Mouse (Mus musculus) liver, embryonic 14.5 days (tissue): ENCODE measurements around the gene Olfr373. TPM values are rescaled to one million over a fixed set of nuclear protein-coding genes. Genes with fewer than 3 reads are reported as not detected.
"Not testable (repeated sequence)": the region's sequence is repeated elsewhere in the genome, so short reads cannot be mapped to it uniquely, and the experiment has no call there.

Experiments
- ATAC-seq: fragments of 200-750 bp; cut with Nextera tagmentation; 2 replicates; pipeline ENCODE4 v1.8.0; 2017; ENCODE audit warnings: moderate number of reproducible peaks, mild to moderate bottlenecking, moderate library complexity; ENCODE audit not compliant: insufficient read depth
- DNase-seq, 3 experiments: peaks; one replicate each; pipeline ENCODE4 v3.0.0-alpha.2; 2012 to 2013; ENCODE audit warnings: low read depth in 3 of 3, low spot score in 3 of 3
- H3K27ac ChIP-seq: fragments of 300-500 bp; sonication (generic); 2 replicates; pipeline ENCODE4 v1.5.1; 2014; ENCODE audit warnings: moderate library complexity, mild to moderate bottlenecking, control low read depth, inconsistent platforms
- H3K27me3 ChIP-seq: fragments of 300-500 bp; sonication (generic); 2 replicates; pipeline ENCODE4 v1.6.1; 2014; ENCODE audit warnings: mild to moderate bottlenecking, low read length, moderate library complexity; ENCODE audit not compliant: control insufficient read depth, insufficient read depth
- H3K36me3 ChIP-seq: fragments of 300-500 bp; sonication (generic); replicated peaks from 2 replicates; pipeline ENCODE4 v1.6.1; 2014; ENCODE audit warnings: low read depth; ENCODE audit not compliant: control insufficient read depth, insufficient read depth
- H3K4me1 ChIP-seq, 2 experiments: fragments of 200-500 bp in 1 of 2; fragments of 300-500 bp in 1 of 2; sonication (generic) in 1 of 2; replicated peaks; 2 replicates each; pipeline ENCODE4 v1.6.1; 2012 to 2014; ENCODE audit warnings: antibody characterized with exemption in 1 of 2, inconsistent platforms in 1 of 2, low read length in 1 of 2; ENCODE audit not compliant: control insufficient read depth in 2 of 2, insufficient read depth in 2 of 2
- H3K4me2 ChIP-seq: fragments of 300-500 bp; sonication (generic); 2 replicates; pipeline ENCODE4 v1.6.1; 2014; ENCODE audit warnings: low read depth, mild to moderate bottlenecking, control low read depth, moderate library complexity
- H3K4me3 ChIP-seq, 2 experiments: fragments of 200-500 bp in 1 of 2; fragments of 300-500 bp in 1 of 2; sonication (generic) in 1 of 2; 2 replicates each; pipeline ENCODE4 v1.5.1; 2012 to 2014; ENCODE audit warnings: low read depth in 2 of 2, low read length in 2 of 2, mild to moderate bottlenecking in 2 of 2, control low read depth in 1 of 2, inconsistent platforms in 1 of 2, moderate library complexity in 1 of 2; ENCODE audit not compliant: insufficient read depth in 1 of 2
- H3K9ac ChIP-seq: fragments of 300-500 bp; sonication (generic); replicated peaks from 2 replicates; pipeline ENCODE4 v1.6.1; 2014; ENCODE audit warnings: mild to moderate bottlenecking, control low read depth, moderate library complexity
- H3K9me3 ChIP-seq: fragments of 300-500 bp; sonication (generic); 2 replicates; pipeline ENCODE4 v1.6.1; 2016; ENCODE audit warnings: low read length, mixed read lengths; ENCODE audit not compliant: control insufficient read depth
- CTCF ChIP-seq: IDR thresholded peaks from 2 replicates; pipeline ENCODE4 v1.5.1; 2016; ENCODE audit warnings: antibody characterized with exemption, low read depth, control low read depth
- EP300 ChIP-seq: IDR thresholded peaks from 2 replicates; pipeline ENCODE4 v1.6.1; 2016; ENCODE audit warnings: antibody characterized with exemption, low read depth
- WGBS: fragments of 180-500 bp; shearing (Covaris S2); extraction: QIAGEN DNeasy Blood & Tissue Kit; methylation state at CpG from one replicate; pipeline ENCODE4 v1.1.7; 2014; ENCODE audit not compliant: insufficient replicate concordance; 5-methylcytosine and 5-hydroxymethylcytosine counted together
- polyA plus RNA-seq, 2 experiments: library from polyadenylated mRNA; depleted of rRNA in 1 of 2; stranded (reverse) in 1 of 2; unstranded in 1 of 2; fragments of >200 nt; fragmentation: Nextera tagmentation in 1 of 2; extraction: Ambion mirVana in 1 of 2; gene quantifications; 2 replicates each; pipeline versions ENCODE4 v1.2.1 to v1.2.3; 2012 to 2014

Olfr373 gene
- polyA plus RNA-seq, 2 experiments, result not detected

DNA sequence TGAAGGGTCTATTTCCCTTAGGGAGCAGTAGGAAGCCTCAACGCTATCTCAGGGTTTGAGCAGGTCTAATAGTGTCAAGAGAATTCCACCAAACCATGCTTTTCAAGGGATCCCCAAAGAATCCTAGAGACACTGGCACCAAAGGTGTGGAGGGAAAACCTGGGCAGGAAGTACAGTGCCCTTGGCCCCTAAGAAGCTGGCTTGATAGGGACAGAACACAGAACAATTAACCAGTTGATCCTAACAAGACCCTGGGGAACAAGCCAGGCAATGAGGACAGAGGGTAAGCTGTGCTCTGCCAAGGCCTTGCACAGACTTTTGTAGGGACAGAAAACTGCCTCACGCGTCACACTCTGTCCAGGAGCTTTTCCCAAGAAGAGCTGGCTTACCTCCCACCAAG lies 23.8 kb downstream of the Olfr373 start, which contains the start of gene Olfr374:
TSS of gene Olfr374 (plus strand) at position 301 of the 400 bp plus-strand sequence.
- Histone ChIP-seq H3K36me3 (no peaks in the 10 kb centered on the region), H3K4me1 (no peaks in the 10 kb centered on the region), H3K9ac (no peak within 1 kb of the TSS), H3K4me2 (no peak within 1 kb of the TSS), H3K27me3 (no peaks in the 10 kb centered on the region), H3K4me3 (no peak within 1 kb of the TSS), H3K9me3 (no peaks in the 10 kb centered on the region), H3K27ac (no peak within 1 kb of the TSS)
- DNase-seq (no peak), ATAC-seq (no peak)
- 79% methylated on average over 3 of the region's 3 CpGs for WGBS
- TF ChIP-seq EP300 (no peak), CTCF (no peak)

DNA sequence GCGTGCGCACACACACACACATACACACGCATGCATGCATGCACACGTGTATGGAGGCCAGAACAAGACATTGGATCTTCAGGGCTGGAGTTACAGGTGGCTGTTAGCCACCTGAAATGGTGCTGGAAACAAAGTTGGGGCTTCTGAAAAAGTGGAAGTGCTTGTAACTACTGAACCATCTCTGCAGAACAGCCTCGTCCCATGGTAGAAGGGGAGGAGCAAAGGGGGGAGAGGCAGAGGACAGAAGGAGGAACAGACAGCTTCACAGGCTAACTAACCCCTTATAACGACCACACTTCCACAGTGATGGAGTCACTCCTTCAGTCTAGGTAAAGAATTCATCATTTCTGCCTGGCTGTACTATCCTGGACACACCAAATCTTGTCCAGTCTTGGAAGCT lies 27.9 kb downstream of the Olfr373 start:
- H3K4me3 ChIP-seq, result no peak overlapping the region
- no peak overlapping the region for H3K9ac ChIP-seq
- H3K27me3 ChIP-seq, result no peaks in the 10 kb centered on the region
- ATAC-seq (no peak), DNase-seq (no peak)
- 54% methylated on average over 6 of the region's 6 CpGs for WGBS
- no peaks in the 10 kb centered on the region for H3K36me3 ChIP-seq
- TF ChIP-seq EP300 (no peak), CTCF (no peak)
- no peak overlapping the region for H3K27ac ChIP-seq
- no peaks in the 10 kb centered on the region for H3K9me3 ChIP-seq
- H3K4me2 ChIP-seq, result no peak overlapping the region
- no peaks in the 10 kb centered on the region for H3K4me1 ChIP-seq

DNA sequence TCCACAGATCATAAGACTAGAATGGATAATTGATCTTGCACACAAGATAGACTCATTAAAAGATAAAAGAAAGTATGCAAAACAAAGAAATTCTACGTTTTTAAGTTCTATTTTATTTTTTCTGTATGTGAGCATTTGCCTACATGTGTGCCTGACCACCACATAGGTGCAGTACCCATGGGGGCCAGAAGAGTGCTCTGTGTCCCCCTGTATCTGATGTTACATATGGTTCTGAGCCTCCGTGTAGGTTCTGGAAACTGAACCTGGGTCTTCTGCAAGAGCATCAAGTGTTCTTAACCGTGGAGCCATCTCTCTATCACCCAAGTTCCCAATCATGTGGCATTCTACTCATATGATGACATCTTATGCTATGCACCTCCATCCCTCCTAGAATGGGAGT lies 29.5 kb downstream of the Olfr373 start:
- Histone ChIP-seq H3K27me3 (no peaks in the 10 kb centered on the region), H3K4me3 (no peak overlapping the region), H3K9me3 (no peaks in the 10 kb centered on the region), H3K4me2 (no peak overlapping the region), H3K36me3 (no peaks in the 10 kb centered on the region), H3K9ac (no peak overlapping the region), H3K27ac (no peak overlapping the region), H3K4me1 (no peaks in the 10 kb centered on the region)
- DNase-seq, result no peak
- 45% methylated on average over 3 of the region's 3 CpGs for WGBS
- no peak for TF ChIP-seq EP300
- no peak for TF ChIP-seq CTCF
- no peak for ATAC-seq

- Histone ChIP-seq H3K4me3 (no peak overlapping the region), H3K27me3 (no peaks in the 10 kb centered on the region), H3K4me2 (no peak overlapping the region), H3K27ac (no peak overlapping the region), H3K9me3 (no peaks in the 10 kb centered on the region), H3K36me3 (no peaks in the 10 kb centered on the region), H3K9ac (no peak overlapping the region), H3K4me1 (no peaks in the 10 kb centered on the region)
- TF ChIP-seq CTCF (no peak), EP300 (no peak)
- WGBS, result 63% methylated on average over 2 of the region's 2 CpGs
- DNase-seq (no peak), ATAC-seq (no peak)
These were observed 32.2 kb downstream of the Olfr373 start for GRCm38 (mm10) chr8:72115202-72115601.

GRCm38 (mm10) chr8:72118616-72119015 lies 35.6 kb downstream of the Olfr373 start:
- Histone ChIP-seq H3K4me3 (no peak overlapping the region), H3K36me3 (no peaks in the 10 kb centered on the region), H3K27me3 (no peaks in the 10 kb centered on the region), H3K9me3 (no peaks in the 10 kb centered on the region), H3K27ac (no peak overlapping the region), H3K4me1 (no peaks in the 10 kb centered on the region), H3K9ac (no peak overlapping the region), H3K4me2 (no peak overlapping the region)
- no peak for DNase-seq
- no peak for TF ChIP-seq CTCF
- no peak for TF ChIP-seq EP300
- WGBS, result 26% methylated on average over 4 of the region's 4 CpGs
- no peak for ATAC-seq

DNA sequence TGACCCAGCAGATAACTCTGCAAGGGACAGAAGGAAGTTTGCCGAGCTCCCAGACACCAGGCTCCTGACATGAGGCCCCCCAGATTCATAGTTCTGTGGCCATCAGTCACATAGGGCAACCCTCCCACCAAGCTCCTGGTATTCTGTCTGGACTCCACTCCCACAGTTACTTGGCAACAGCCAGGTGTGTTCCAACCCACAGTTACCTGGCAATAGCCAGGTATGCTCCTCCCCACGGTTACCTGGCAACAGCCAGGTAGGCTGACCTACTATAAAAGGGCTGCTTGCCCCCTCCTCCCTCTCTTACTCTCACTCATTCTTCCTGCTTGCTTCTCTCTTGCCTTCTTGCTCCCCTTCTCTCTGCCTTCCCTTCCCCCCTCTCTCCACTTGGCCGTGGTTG lies 38.5 kb downstream of the Olfr373 start:
- not testable (repeated sequence) for H3K4me1 ChIP-seq, H3K36me3 ChIP-seq, H3K4me3 ChIP-seq, H3K27me3 ChIP-seq, DNase-seq, H3K4me2 ChIP-seq, H3K9me3 ChIP-seq, H3K27ac ChIP-seq, ATAC-seq, H3K9ac ChIP-seq
- WGBS, result 39% methylated on average over 3 of the region's 3 CpGs
